Mouse (Mus musculus): ENCODE measurements around the gene Bex4. TPM values are rescaled to one million over a fixed set of nuclear protein-coding genes. Genes with fewer than 3 reads are reported as not detected.

The Bex4 gene
- total RNA-seq, 2 experiments from 2014 or later, result not detected

DNA sequence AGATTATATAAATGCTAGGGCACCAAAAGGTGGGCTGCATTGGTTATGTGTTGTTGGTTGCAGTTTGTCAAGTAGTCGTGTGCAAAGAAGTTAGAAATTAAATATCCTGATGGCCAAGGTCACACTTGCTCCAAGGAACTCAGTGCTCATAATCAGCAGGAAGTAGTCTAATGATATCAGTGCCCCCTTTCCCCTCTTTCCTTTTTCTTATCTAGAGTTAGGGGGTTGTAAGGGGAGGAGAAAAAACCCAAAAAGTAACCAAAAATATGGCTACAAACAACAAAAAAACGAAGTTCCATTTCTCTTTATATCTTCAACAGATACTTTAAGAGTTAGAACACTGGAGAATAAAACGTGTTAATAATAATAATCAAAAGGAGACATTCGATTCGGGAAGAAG, 2.6 kb downstream of the Bex4 start:
- intact Hi-C loops (cut with DNase I), result no loop called here
- Histone ChIP-seq H3K4me3 (no peak overlapping the region), H3K27ac (no peak overlapping the region)
- TF ChIP-seq CTCF (IDR thresholded peaks at IDR 0.05), result no peak
- no peak for DNase-seq

DNA sequence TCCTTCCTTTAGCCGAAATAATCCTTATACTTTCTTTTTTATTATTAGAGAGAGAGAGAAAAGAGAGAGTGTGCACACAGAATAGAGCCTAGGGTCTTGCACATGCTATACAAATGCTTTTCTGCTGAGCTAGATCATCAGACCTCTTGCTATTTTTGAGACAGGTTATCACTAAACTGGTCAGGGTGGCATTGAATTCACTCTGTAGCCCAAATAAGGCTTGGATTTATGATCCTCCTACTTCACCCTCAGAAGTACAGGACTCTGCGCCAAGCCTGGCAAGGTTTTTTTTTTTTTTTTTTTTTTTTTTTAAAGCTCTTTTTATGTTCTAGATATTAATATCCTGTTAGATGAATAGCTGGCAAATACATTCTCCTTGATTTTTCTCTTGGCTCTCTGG, 4.9 kb downstream of the Bex4 start:
- no peak overlapping the region for H3K27ac ChIP-seq
- no peak for DNase-seq
- no peak overlapping the region for H3K4me3 ChIP-seq
- TF ChIP-seq CTCF (IDR thresholded peaks at IDR 0.05), result no peak
- intact Hi-C loops (cut with DNase I), result no loop called here

GRCm38 (mm10) chrX:136144195-136144594, 5.4 kb downstream of the Bex4 start:
- DNase-seq, result no peak
- intact Hi-C loops (cut with DNase I), result no loop called here
- TF ChIP-seq CTCF (IDR thresholded peaks at IDR 0.05), result no peak
- Histone ChIP-seq H3K27ac (no peak overlapping the region), H3K4me3 (no peak overlapping the region)

DNA sequence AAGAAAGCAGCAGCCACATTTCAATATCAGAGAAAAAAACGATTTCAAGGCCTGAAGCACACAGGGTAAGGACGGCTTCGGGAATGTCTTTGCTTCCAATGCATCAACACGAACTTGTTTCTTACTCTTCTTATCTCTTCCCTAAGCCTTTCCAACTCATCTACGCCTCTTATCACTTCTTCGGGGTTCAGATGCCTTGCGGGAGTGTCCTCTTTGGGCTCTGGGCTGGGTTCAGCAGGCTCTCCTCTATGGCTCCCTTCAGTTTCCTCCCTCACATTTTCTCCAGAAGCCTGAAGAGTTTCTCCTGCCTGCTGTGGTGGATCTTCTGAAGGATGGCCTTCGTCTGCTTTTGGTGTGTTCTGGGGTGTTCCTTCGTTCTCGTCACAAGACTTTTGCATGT, 31.8 kb downstream of the Bex4 start:
- peak overlapping the region; percentile 71 for H3K4me3 ChIP-seq
- intact Hi-C loops (cut with DNase I), result no loop called here
- DNase-seq, result no peak
- TF ChIP-seq CTCF (IDR thresholded peaks at IDR 0.05), result no peak
- no peak overlapping the region; the same call in 1 of the 2 replicates for H3K27ac ChIP-seq

- DNase-seq, result peak; percentile 64
- Histone ChIP-seq H3K27ac (peak overlapping the region; percentile 88), H3K4me3 (peak overlapping the region; percentile 71)
- intact Hi-C loops (cut with DNase I), result no loop called here
- TF ChIP-seq CTCF (IDR thresholded peaks at IDR 0.05), result no peak
These were observed 32.7 kb downstream of the Bex4 start for GRCm38 (mm10) chrX:136171189-136172117.

DNA sequence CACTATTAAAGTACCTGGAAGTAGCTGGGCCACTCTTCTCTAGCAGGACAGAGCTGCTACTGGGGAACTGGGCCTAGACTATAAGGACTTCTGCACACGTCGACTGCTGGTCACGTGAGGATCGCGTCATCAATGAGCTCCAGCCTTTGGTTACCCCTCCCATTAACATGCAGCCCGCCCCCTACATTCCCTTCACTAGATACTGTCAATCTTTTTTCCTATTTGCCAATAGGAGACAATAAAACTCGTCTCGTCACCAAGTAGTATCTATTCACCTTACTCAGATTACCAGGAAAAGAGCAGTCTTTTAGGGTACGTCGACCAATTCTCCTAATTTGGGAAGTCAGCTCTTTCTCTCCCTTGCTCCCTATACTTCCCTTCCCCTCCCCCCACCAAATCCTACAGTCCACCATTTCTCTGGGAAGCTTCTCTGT, 33.3 kb downstream of the Bex4 start, which contains the start of gene Tceal8:
Gene Tceal8, minus strand, starts transcription at position 225 of the 434 bp plus-strand sequence.
- Histone ChIP-seq H3K27ac (peak within 1 kb of the TSS; percentile 88), H3K4me3 (peak within 1 kb of the TSS; percentile 71)
- TF ChIP-seq CTCF (IDR thresholded peaks at IDR 0.05), result no peak
- peak; percentile 77 for DNase-seq
- intact Hi-C loops (cut with DNase I), result no loop called here

GRCm38 (mm10) chrX:136172786-136173185, 34.0 kb downstream of the Bex4 start:
- intact Hi-C loops (cut with DNase I), result no loop called here
- Histone ChIP-seq H3K27ac (peak overlapping the region; percentile 88), H3K4me3 (peak overlapping the region; percentile 71)
- no peak for TF ChIP-seq CTCF (IDR thresholded peaks at IDR 0.05)
- no peak for DNase-seq

DNA sequence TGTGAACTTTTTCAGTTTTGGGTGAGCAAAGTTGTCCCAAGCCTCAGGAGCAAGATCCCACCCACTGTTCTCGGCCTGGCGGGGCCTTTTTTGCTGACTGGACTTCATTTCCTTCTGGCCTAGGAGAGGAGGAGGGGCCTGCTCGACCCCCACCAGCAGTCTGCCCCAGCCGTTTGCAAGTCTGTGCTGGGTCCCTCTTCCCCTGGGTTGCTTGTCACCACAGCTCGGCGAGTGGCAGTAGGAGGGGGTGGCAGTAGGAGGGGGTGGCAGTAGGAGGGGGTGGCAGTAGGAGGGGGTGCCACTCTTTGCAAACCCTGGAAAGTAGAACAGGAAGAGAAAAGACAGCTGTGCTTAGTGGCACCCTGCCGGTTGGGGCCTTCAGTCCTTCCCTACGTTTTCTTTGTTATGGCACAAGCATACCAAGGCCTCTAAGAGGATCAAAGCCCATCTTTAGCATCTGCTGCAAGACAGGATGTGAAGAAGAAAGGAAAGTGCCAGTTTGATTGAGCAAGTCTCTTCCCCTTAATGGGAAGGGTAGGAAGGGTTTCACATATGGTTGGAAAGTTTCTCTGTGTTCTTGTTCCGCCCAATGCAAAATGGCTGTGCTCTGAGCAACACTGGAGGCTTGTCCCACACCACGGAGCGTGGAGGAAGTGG, 42.2 kb downstream of the Bex4 start:
- intact Hi-C loops (cut with DNase I), result no loop called here
- no peak overlapping the region for H3K27ac ChIP-seq
- no peak overlapping the region for H3K4me3 ChIP-seq
- no peak for DNase-seq
- no peak for TF ChIP-seq CTCF (IDR thresholded peaks at IDR 0.05)

DNA sequence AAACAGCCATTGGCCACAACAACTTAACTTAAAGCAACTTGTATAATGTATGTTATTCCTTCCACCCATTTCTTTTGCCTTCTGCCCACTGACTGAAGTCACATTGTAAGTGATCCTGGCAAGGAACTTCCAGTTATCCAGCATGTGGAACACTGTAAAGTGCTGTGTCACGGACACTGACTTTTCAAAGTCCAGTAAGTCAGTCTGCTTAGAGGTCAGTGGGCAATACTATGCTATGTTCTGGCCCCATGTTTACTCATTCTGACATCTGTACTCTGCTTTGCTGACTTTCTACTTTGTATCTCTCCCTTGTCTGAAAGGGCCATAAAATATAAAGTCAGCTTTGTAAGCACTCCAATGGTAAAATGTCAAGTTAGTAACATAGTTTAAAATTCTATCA, 44.3 kb downstream of the Bex4 start:
- H3K27ac ChIP-seq, result no peak overlapping the region
- no peak for TF ChIP-seq CTCF (IDR thresholded peaks at IDR 0.05)
- intact Hi-C loops (cut with DNase I), result no loop called here
- no peak for DNase-seq
- H3K4me3 ChIP-seq, result no peak overlapping the region

Small RNA genes lying within 50 kb of the gene (microRNA-seq; reads per million reads assigned to microRNA genes)
- gene Mir6383, result not detected

Other genes starting within 250 kb of the Bex4 start
- gene Arxes2, start 145.2 kb upstream of the Bex4 start, total RNA-seq (2021), result under 1 TPM in 1 of 2 experiments, not detected in 1; 0.56 TPM
- gene Arxes1, start 105.6 kb upstream of the Bex4 start, total RNA-seq (2021), result under 1 TPM in 1 of 2 experiments, not detected in 1; 0.20 TPM
- gene Bex2, start 70.8 kb upstream of the Bex4 start, total RNA-seq (2021), result under 1 TPM in 1 of 2 experiments, not detected in 1; 0.70 TPM
- gene Nxf3, start 53.7 kb upstream of the Bex4 start, total RNA-seq (2021), result not detected
- gene Tceal8, start 33.3 kb downstream of the Bex4 start, total RNA-seq (2021), result 10 to 100 TPM in 1 of 2 experiments, 1 to 10 TPM in 1; 9.5 to 11.2 TPM
- 10 to 100 TPM; 19.8 to 29.3 TPM for gene Tceal5, start 64.9 kb downstream of the Bex4 start, total RNA-seq (2021)
- gene Tceal7, start 75.8 kb downstream of the Bex4 start, total RNA-seq (2021), result 10 to 100 TPM; 15.6 to 47.9 TPM
- gene Bex1, start 76.5 kb downstream of the Bex4 start, total RNA-seq (2021), result 10 to 100 TPM; 13.9 to 15.0 TPM
- gene Tceal9, start 106.1 kb downstream of the Bex4 start, total RNA-seq (2021), result 10 to 100 TPM; 18.4 to 30.3 TPM
- gene Bex3, start 131.3 kb downstream of the Bex4 start, total RNA-seq (2021), result 1 to 10 TPM; 2.7 to 4.3 TPM